In the genomic region with DNA sequence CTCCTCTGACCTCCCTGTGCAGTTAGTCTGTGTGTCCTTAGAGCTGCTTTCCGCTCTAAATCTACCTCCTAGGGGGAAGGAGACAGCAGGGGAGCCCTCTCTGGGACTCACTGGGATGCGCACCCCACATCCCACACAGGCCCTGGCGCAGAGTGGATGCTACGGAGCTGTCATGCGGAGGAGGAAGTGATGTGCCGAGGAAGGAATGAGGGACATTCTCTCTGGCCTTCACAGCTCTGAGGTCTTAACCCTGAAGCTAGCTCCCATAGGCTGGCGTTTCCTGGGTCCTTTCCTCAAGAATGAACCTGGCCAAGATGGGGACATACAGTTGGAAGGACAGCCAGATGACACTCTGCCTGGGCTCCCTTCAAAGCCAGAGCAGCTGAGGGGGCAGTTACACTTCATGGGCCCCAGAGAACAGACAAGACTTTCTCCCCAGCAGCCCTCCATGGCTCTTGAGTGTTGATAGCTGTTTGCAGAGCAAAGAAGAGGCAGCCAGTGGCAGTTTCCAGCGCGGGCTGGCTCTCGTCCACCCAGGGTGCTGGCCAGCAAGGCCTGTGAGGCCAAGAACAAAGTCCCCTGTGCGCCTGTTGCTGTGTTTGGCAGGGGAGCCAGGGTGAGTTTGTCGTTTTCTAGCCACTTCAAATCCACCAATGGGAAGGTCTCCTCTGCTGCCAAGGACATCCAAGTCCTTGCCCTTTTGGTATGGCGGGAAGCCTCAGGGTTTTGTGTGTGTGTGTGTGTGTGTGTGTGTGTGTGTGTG, we compare ENCODE assay signal across 9 mouse cellular contexts. TPM values are rescaled to one million over a fixed set of nuclear protein-coding genes. Genes with fewer than 3 reads are reported as not detected.
DNase-seq lines count a peak whose midpoint lies in the region; ATAC-seq and TF ChIP-seq lines count a peak whose summit lies in the region.
"Had no signal": no experiment of that assay in that cellular context is flagged by ENCODE, and none has a peak within 500 bp of the region (broad histone marks: within the 10 kb centered on the region; RNA-seq: fewer than 3 reads in every experiment).

No protein-coding gene starts in this region.

- no peaks in the 10 kb centered on the region for H3K9me3 ChIP-seq in intestine, embryonic 15.5 days
- H3K9me3 ChIP-seq in lung, embryonic 15.5 days = no peaks in the 10 kb centered on the region
- H3K9me3 ChIP-seq: limb, embryonic 12.5 days had no signal

- no peak for TF ChIP-seq CTCF in gastrocnemius, adult 2 months (IDR thresholded peaks at IDR 0.05)

- intact Hi-C loops in gastrocnemius, adult 2 months (cut with DNase I) = no loop called here

- H3K4me1 ChIP-seq in intestine, embryonic 15.5 days (replicated peaks) = peaks cover 37% of the 10 kb centered on the region
- peaks cover 54% of the 10 kb centered on the region for H3K4me1 ChIP-seq in lung, embryonic 15.5 days

- no peak for ATAC-seq in intestine, embryonic 15.5 days
- peak; percentile 35; the same call in 1 of the 2 replicates for ATAC-seq in lung, embryonic 15.5 days (ENCODE audit: borderline replicate concordance, extremely low read depth, low FRiP score, low TSS enrichment)

- no peak overlapping the region for H3K4me2 ChIP-seq in intestine, embryonic 15.5 days (replicated peaks)
- H3K4me2 ChIP-seq in lung, embryonic 15.5 days = 0 out of 2 replicates have a peak overlapping the region, but pooled peaks have one; percentile 10
- H3K4me2 ChIP-seq: limb, embryonic 12.5 days had no signal

- 64% methylated on average over 13 of the region's 13 CpGs for WGBS in intestine, embryonic 15.5 days
- WGBS in lung, embryonic 15.5 days = 31% methylated on average over 13 of the region's 13 CpGs

- no peaks in the 10 kb centered on the region for H3K27me3 ChIP-seq in intestine, embryonic 15.5 days (replicated peaks)
- no peaks in the 10 kb centered on the region for H3K27me3 ChIP-seq in lung, embryonic 15.5 days

- peak overlapping the region; percentile 74 for H3K27ac ChIP-seq in gastrocnemius, adult 2 months
- H3K27ac ChIP-seq in intestine, embryonic 15.5 days = peak overlapping the region; percentile 27
- peak overlapping the region; percentile 92 for H3K27ac ChIP-seq in lung, embryonic 15.5 days
- H3K27ac ChIP-seq: limb, embryonic 12.5 days had no signal

- no peak overlapping the region for H3K9ac ChIP-seq in intestine, embryonic 15.5 days
- no peak overlapping the region for H3K9ac ChIP-seq in lung, embryonic 15.5 days
- H3K9ac ChIP-seq: limb, embryonic 12.5 days had no signal

- peak; percentile 34 to 39 for DNase-seq in frontal cortex, postnatal 36 days (ENCODE audit: low spot score in 2 of 2)
- no peak for DNase-seq in frontal cortex, postnatal 25 days (ENCODE audit: low spot score in 2 of 2)
- peak; percentile 67 for DNase-seq in adipocyte (ENCODE audit: low spot score)
- peak; percentile 89 for DNase-seq in gastrocnemius, adult 2 months
- DNase-seq in thymus, postnatal 4 days = no peak
- no peak for DNase-seq in natural killer cell, adult 2 months (ENCODE audit: low spot score in 2 of 2)

- H3K4me3 ChIP-seq in gastrocnemius, adult 2 months = no peak overlapping the region
- no peak overlapping the region for H3K4me3 ChIP-seq in intestine, embryonic 15.5 days (replicated peaks)
- no peak overlapping the region for H3K4me3 ChIP-seq in lung, embryonic 15.5 days
- H3K4me3 ChIP-seq: limb, embryonic 12.5 days had no signal

- no peaks in the 10 kb centered on the region for H3K36me3 ChIP-seq in intestine, embryonic 15.5 days
- H3K36me3 ChIP-seq in lung, embryonic 15.5 days = no peaks in the 10 kb centered on the region
- H3K36me3 ChIP-seq: limb, embryonic 12.5 days had no signal

RNA-seq across cellular contexts. Expression of a gene that starts 10.5 kb away (rescaled TPM):
- 1 to 10 TPM; 2.3 to 2.6 TPM for total RNA-seq in gastrocnemius, adult 2 months (2021)
- 1.8 and 2.2 TPM in 2 replicates for polyA plus RNA-seq in intestine, embryonic 15.5 days (2015; fragmentation: Nextera tagmentation; extraction: Ambion mirVana)
- 1.8 and 2.0 TPM in 2 replicates for polyA plus RNA-seq in lung, embryonic 15.5 days (2015; fragmentation: Nextera tagmentation; extraction: Ambion mirVana)

Comparison
In these comparisons a context has a peak if more than half of its experiments do, and no peak if none do; other contexts are left out.
1. DNase-seq: peak in frontal cortex, postnatal 36 days (2 of 2), adipocyte (single experiment) and gastrocnemius, adult 2 months (single experiment); none in frontal cortex, postnatal 25 days (0 of 2), thymus, postnatal 4 days (single experiment) and natural killer cell, adult 2 months (0 of 2).
2. H3K27ac ChIP-seq: peak in every context shown above with its lines; median percentile 92 in lung, embryonic 15.5 days; 74 in gastrocnemius, adult 2 months; 27 in intestine, embryonic 15.5 days.